Mouse (Mus musculus): ENCODE data around the gene Palm2. TPM values are rescaled to one million over a fixed set of nuclear protein-coding genes. Genes with fewer than 3 reads are reported as not detected.

The Palm2 gene
- polyA plus RNA-seq, 1 experiment from 2014 or later = 0.05 TPM

DNA sequence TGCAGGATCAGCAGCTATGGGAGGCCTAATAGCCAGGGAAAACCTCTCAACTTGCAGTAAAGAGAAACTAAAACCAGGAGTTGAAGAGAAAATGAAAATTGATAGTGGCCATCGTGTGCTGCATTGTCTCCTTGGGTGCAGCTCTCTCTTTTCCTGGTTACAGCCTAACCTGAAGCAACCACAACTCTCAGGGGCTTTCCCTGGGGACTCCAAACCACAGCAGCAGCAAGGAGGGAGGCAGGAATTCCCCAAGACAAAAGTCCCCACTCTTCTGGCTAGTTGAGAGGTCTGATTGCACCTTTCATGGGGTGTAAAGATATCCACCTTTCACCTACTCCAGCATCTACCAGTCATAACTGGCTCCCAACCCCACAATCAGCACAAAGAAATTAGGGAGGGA is 291.5 kb downstream of the Palm2 start:
- Histone ChIP-seq H3K9me3 (ENCODE audit: low read length) (no peaks in the 10 kb centered on the region), H3K4me2 (ENCODE audit: low read depth, low read length) (no peak overlapping the region), H3K4me3 (ENCODE audit: low read depth, low read length) (no peak overlapping the region), H3K27ac (ENCODE audit: low read depth) (no peak overlapping the region), H3K27me3 (ENCODE audit: insufficient read depth, low read length) (no peaks in the 10 kb centered on the region), H3K4me1 (ENCODE audit: insufficient read depth) (no peaks in the 10 kb centered on the region), H3K36me3 (replicated peaks; ENCODE audit: insufficient read depth, low read length) (no peaks in the 10 kb centered on the region), H3K9ac (replicated peaks) (no peak overlapping the region)
- TF ChIP-seq CTCF (IDR thresholded peaks at IDR 0.05; ENCODE audit: low read depth) (no peak), EP300 (IDR thresholded peaks at IDR 0.05; ENCODE audit: low read depth) (no peak)
- no peak for DNase-seq
- no peak for ATAC-seq
- WGBS (ENCODE audit: insufficient replicate concordance) = 47% methylated on average over 1 of the region's 1 CpGs

DNA sequence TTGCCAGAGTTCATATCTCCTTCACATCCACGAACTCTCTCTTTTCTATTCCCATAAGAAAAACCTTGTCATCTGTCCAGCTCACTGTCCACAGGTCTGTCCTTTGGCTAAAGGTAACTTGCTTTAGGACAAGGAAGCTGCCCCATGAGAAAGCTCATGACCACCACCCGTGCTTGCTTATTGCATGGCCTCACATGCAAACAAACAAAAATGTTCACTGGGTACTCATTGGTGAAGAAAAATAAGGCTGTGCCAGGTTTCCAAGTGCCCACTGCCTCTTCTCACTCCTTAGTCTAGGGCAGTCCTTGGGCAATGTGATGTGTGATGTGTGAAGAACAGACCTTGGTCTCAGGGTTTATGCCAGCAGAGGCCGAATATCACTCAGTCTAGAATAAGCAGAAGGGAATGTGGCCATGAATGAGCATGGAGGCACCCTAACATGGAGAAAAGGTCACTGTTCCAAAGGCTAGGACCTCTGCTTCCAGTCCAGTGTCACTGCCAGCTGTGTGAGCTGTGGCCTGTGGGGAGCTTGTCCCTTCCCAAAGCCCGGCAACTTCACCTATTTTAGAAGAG is 294.6 kb downstream of the Palm2 start:
- Histone ChIP-seq H3K27me3 (ENCODE audit: insufficient read depth, low read length) (no peaks in the 10 kb centered on the region), H3K4me2 (ENCODE audit: low read depth, low read length) (no peak overlapping the region), H3K4me3 (ENCODE audit: low read depth, low read length) (no peak overlapping the region), H3K9me3 (ENCODE audit: low read length) (no peaks in the 10 kb centered on the region), H3K36me3 (replicated peaks; ENCODE audit: insufficient read depth, low read length) (no peaks in the 10 kb centered on the region), H3K4me1 (ENCODE audit: insufficient read depth) (no peaks in the 10 kb centered on the region), H3K9ac (replicated peaks) (no peak overlapping the region), H3K27ac (ENCODE audit: low read depth) (no peak overlapping the region)
- peak; percentile 35; the same call in 1 of the 2 replicates for ATAC-seq
- 71% methylated on average over 4 of the region's 4 CpGs for WGBS (ENCODE audit: insufficient replicate concordance)
- no peak for DNase-seq
- TF ChIP-seq EP300 (IDR thresholded peaks at IDR 0.05; ENCODE audit: low read depth) = no peak
- TF ChIP-seq CTCF (IDR thresholded peaks at IDR 0.05; ENCODE audit: low read depth) = no peak

DNA sequence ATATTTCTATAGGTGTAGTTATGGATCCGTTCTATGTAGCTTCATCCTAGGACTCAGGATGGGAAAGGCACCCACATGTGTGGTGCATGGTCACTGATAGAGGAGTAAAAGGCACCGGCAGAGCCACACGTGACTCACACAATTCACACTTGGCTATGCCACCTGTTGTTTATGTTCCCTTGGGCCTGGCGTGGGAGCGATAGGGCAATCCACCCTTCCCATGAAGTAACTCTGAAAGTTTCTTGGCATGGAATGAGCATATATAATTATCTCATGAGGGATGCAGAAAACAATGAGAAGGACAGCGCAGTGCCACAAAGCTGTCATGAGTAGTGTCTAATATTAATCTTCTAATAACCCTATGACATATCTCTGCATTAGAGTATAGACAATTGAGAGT is 296.0 kb downstream of the Palm2 start:
- no peak overlapping the region for H3K9ac ChIP-seq (replicated peaks)
- no peaks in the 10 kb centered on the region for H3K27me3 ChIP-seq (ENCODE audit: insufficient read depth, low read length)
- 84% methylated on average over 6 of the region's 6 CpGs for WGBS (ENCODE audit: insufficient replicate concordance)
- no peak overlapping the region for H3K27ac ChIP-seq (ENCODE audit: low read depth)
- H3K4me3 ChIP-seq (ENCODE audit: low read depth, low read length) = no peak overlapping the region
- no peak overlapping the region for H3K4me2 ChIP-seq (ENCODE audit: low read depth, low read length)
- H3K36me3 ChIP-seq (replicated peaks; ENCODE audit: insufficient read depth, low read length) = no peaks in the 10 kb centered on the region
- H3K9me3 ChIP-seq (ENCODE audit: low read length) = no peaks in the 10 kb centered on the region
- DNase-seq = no peak
- H3K4me1 ChIP-seq (ENCODE audit: insufficient read depth) = no peaks in the 10 kb centered on the region
- ATAC-seq = no peak
- TF ChIP-seq CTCF (IDR thresholded peaks at IDR 0.05; ENCODE audit: low read depth) (no peak), EP300 (IDR thresholded peaks at IDR 0.05; ENCODE audit: low read depth) (no peak)

DNA sequence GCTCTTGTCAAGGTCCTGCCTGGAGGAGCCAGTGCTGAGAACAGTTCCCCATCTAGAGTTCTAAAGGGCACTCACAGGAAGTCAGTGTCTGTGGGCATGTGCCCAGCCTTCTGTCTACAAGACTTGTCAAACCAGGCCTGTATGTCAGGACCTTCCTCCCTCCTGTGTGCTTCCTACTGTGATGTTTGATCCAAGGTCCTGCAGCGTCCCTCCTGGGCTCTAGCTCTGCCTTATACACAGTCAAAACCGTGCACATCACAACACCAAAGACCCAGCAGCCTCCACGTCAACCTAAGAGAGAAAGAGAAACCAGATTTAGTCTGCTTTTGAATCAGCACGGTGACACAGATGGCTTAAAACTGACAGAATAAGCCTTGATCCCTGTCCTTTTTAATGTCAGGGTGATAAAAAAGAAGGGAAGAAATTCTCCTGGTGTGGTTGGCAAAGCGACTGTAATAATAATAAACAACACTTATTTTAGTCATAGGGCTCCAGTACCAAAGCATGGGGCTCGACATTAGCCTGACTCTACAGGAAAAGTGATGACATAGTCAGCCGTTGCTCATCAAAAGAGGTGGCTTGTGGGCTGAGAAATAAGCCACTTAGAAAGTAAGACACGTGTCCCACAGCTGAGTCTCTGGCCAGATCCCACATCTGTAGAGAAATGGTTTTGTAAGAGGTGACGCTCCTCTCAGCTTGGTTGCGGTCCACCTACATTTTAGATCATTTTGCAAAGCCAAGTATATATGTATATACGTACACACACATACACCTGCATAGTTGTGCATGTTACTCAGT is 297.0 kb downstream of the Palm2 start:
- ATAC-seq = no peak
- no peak overlapping the region for H3K27ac ChIP-seq (ENCODE audit: low read depth)
- no peak for TF ChIP-seq CTCF (IDR thresholded peaks at IDR 0.05; ENCODE audit: low read depth)
- no peak for TF ChIP-seq EP300 (IDR thresholded peaks at IDR 0.05; ENCODE audit: low read depth)
- H3K9ac ChIP-seq (replicated peaks) = no peak overlapping the region
- WGBS (ENCODE audit: insufficient replicate concordance) = 67% methylated on average over 11 of the region's 11 CpGs
- H3K4me2 ChIP-seq (ENCODE audit: low read depth, low read length) = no peak overlapping the region
- no peaks in the 10 kb centered on the region for H3K9me3 ChIP-seq (ENCODE audit: low read length)
- H3K36me3 ChIP-seq (replicated peaks; ENCODE audit: insufficient read depth, low read length) = no peaks in the 10 kb centered on the region
- H3K27me3 ChIP-seq (ENCODE audit: insufficient read depth, low read length) = no peaks in the 10 kb centered on the region
- H3K4me3 ChIP-seq (ENCODE audit: low read depth, low read length) = no peak overlapping the region
- DNase-seq = no peak
- no peaks in the 10 kb centered on the region for H3K4me1 ChIP-seq (ENCODE audit: insufficient read depth)

DNA sequence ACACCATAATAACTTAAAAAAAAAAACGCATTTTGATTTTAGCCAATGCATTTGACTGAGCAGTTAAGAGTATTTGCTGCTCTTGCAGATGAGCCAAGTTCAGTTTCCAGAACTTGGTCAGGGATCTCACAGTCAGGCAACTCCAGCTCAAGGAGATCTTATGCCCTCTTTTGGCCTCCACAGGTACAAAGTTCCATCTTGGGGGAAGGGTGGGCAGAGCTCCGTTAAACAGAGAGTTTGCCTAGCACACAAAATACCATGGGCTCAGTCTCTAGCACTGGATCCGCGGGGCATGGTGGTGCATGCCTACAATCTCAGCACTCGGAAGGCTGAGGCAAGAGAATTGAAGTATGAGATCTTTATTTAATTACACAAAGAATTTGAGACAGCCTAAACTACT is 298.3 kb downstream of the Palm2 start:
- WGBS (ENCODE audit: insufficient replicate concordance) = 75% methylated on average over 5 of the region's 5 CpGs
- H3K36me3 ChIP-seq (replicated peaks; ENCODE audit: insufficient read depth, low read length) = no peaks in the 10 kb centered on the region
- no peak overlapping the region for H3K27ac ChIP-seq (ENCODE audit: low read depth)
- H3K27me3 ChIP-seq (ENCODE audit: insufficient read depth, low read length) = no peaks in the 10 kb centered on the region
- no peaks in the 10 kb centered on the region for H3K4me1 ChIP-seq (ENCODE audit: insufficient read depth)
- no peak for TF ChIP-seq EP300 (IDR thresholded peaks at IDR 0.05; ENCODE audit: low read depth)
- no peak for TF ChIP-seq CTCF (IDR thresholded peaks at IDR 0.05; ENCODE audit: low read depth)
- no peak overlapping the region for H3K9ac ChIP-seq (replicated peaks)
- ATAC-seq = no peak
- H3K4me3 ChIP-seq (ENCODE audit: low read depth, low read length) = no peak overlapping the region
- no peak overlapping the region for H3K4me2 ChIP-seq (ENCODE audit: low read depth, low read length)
- H3K9me3 ChIP-seq (ENCODE audit: low read length) = no peaks in the 10 kb centered on the region
- DNase-seq = no peak

DNA sequence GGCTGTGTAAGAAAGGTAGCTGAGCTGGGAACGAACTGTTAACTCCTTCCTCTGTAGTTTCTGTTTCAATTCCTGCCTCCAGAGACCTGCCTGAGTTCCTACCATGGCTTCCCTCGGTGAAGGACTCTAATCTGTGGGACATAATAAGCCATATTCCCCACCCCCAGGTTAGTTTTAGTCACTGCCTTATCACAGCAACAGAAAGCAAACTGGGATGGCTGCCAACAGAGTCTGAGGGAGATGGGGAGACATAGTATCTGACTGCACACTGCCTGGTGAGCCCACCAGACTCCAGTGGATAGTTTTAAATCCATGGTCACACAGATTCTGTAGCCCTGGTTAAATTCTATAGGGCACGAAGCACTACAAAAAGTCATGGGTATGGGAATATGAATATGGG is 299.4 kb downstream of the Palm2 start:
- H3K9me3 ChIP-seq (ENCODE audit: low read length) = no peaks in the 10 kb centered on the region
- no peaks in the 10 kb centered on the region for H3K36me3 ChIP-seq (replicated peaks; ENCODE audit: insufficient read depth, low read length)
- DNase-seq (peak; percentile 22), ATAC-seq (no peak)
- no peak overlapping the region for H3K9ac ChIP-seq (replicated peaks)
- no peaks in the 10 kb centered on the region for H3K4me1 ChIP-seq (ENCODE audit: insufficient read depth)
- no peak overlapping the region for H3K27ac ChIP-seq (ENCODE audit: low read depth)
- H3K4me2 ChIP-seq (ENCODE audit: low read depth, low read length) = no peak overlapping the region
- TF ChIP-seq EP300 (IDR thresholded peaks at IDR 0.05; ENCODE audit: low read depth) (no peak), CTCF (IDR thresholded peaks at IDR 0.05; ENCODE audit: low read depth) (no peak)
- H3K27me3 ChIP-seq (ENCODE audit: insufficient read depth, low read length) = no peaks in the 10 kb centered on the region
- no peak overlapping the region for H3K4me3 ChIP-seq (ENCODE audit: low read depth, low read length)
- WGBS (ENCODE audit: insufficient replicate concordance) = 63% methylated on average over 3 of the region's 3 CpGs

Data from liver, postnatal 0 days (tissue).